Mouse (Mus musculus) mature B cell (primary cell): ENCODE measurements at regions not wholly inside any gene's neighbourhood (a gene's known extent, or its start where the extent isn't known, plus 50 kb on each side); places are given as distances from the start of the nearest gene placed in this dataset.

Experiments
- in situ Hi-C: fragments of 300-500 bp; cut with MboI; formaldehyde crosslinking; loops from 2 replicates; pipeline ENCODE4 v1.14.3; 2019

GRCm38 (mm10) chr16:50533881-50534280, 57.1 kb downstream of the Ccdc54 start:
- in situ Hi-C loops = loop anchor here (5.0 kb wide), 1 partner anchor 198 kb away; no protein-coding TSS in a partner anchor

- in situ Hi-C loops = loop anchor here (5.0 to 10.0 kb wide), 2 partner anchors 95 to 203 kb away; partner anchors contain the start of gene Bbx
These were observed 61.2 kb downstream of the Ccdc54 start for GRCm38 (mm10) chr16:50529511-50530416.

- in situ Hi-C loops = loop anchor here (10.0 kb wide), 1 partner anchor 94 kb away; the partner anchor contains the start of gene Bbx
These were observed 62.1 kb downstream of the Ccdc54 start for GRCm38 (mm10) chr16:50528677-50529510.

GRCm38 (mm10) chr16:50528355-50528676, 62.6 kb downstream of the Ccdc54 start:
- in situ Hi-C loops = loop anchor here (10.0 kb wide), 1 partner anchor 94 kb away; the partner anchor contains the start of gene Bbx

- in situ Hi-C loops = loop anchor here (10.0 kb wide), 1 partner anchor 92 kb away; the partner anchor contains the start of gene Bbx
These were observed 64.0 kb downstream of the Ccdc54 start for GRCm38 (mm10) chr16:50526930-50527329.

GRCm38 (mm10) chr16:50525934-50526366, 65.0 kb downstream of the Ccdc54 start:
- in situ Hi-C loops = loop anchor here (10.0 kb wide), 1 partner anchor 91 kb away; the partner anchor contains the start of gene Bbx

GRCm38 (mm10) chr16:50525504-50525903, 65.5 kb downstream of the Ccdc54 start:
- in situ Hi-C loops = loop anchor here (10.0 kb wide), 1 partner anchor 91 kb away; the partner anchor contains the start of gene Bbx

GRCm38 (mm10) chr16:50519610-50520009, 71.3 kb downstream of the Ccdc54 start:
- in situ Hi-C loops = loop anchor here (10.0 kb wide), 1 partner anchor 85 kb away; the partner anchor contains the start of gene Bbx

GRCm38 (mm10) chr16:50516579-50516978, 74.4 kb downstream of the Ccdc54 start:
- in situ Hi-C loops = no loop called here

GRCm38 (mm10) chr16:50515039-50515438, 75.9 kb downstream of the Ccdc54 start:
- in situ Hi-C loops = no loop called here

- in situ Hi-C loops = no loop called here
These were observed 78.9 kb downstream of the Ccdc54 start for GRCm38 (mm10) chr16:50512080-50512479.

GRCm38 (mm10) chr16:50509529-50509895, 77.3 kb upstream of the Bbx start:
- in situ Hi-C loops = no loop called here

- in situ Hi-C loops = no loop called here
These were observed 76.7 kb upstream of the Bbx start for GRCm38 (mm10) chr16:50508673-50509528.

- in situ Hi-C loops = no loop called here
These were observed 72.4 kb upstream of the Bbx start for GRCm38 (mm10) chr16:50504619-50505018.

GRCm38 (mm10) chr16:50498909-50499308, 66.7 kb upstream of the Bbx start:
- in situ Hi-C loops = no loop called here

GRCm38 (mm10) chr16:50493662-50494061, 61.5 kb upstream of the Bbx start:
- in situ Hi-C loops = no loop called here

GRCm38 (mm10) chr16:50489244-50489643, 57.1 kb upstream of the Bbx start:
- in situ Hi-C loops = no loop called here

GRCm38 (mm10) chr16:50482360-50482786, 50.2 kb upstream of the Bbx start:
- in situ Hi-C loops = no loop called here
